Mouse (Mus musculus) hindbrain, embryonic 14.5 days (tissue): Measurements from ENCODE around the gene Traf1. TPM values are rescaled to one million over a fixed set of nuclear protein-coding genes. Genes with fewer than 3 reads are reported as not detected.

Experiments
- ATAC-seq: fragments of 200-750 bp; cut with Nextera tagmentation; 2 replicates; pipeline ENCODE4 v1.8.0; 2017; ENCODE audit warnings: moderate number of reproducible peaks, mild to moderate bottlenecking, moderate TSS enrichment, moderate library complexity; ENCODE audit not compliant: low FRiP score
- DNase-seq: peaks from one replicate; pipeline ENCODE4 v3.0.0-alpha.2; 2015; ENCODE audit warnings: low spot score
- H3K27ac ChIP-seq: fragments of 300-500 bp; sonication (generic); 2 replicates; pipeline ENCODE4 v1.5.1; 2014; ENCODE audit warnings: mild to moderate bottlenecking, moderate library complexity
- H3K27me3 ChIP-seq: fragments of 300-500 bp; sonication (generic); 2 replicates; pipeline ENCODE4 v1.6.1; 2014; ENCODE audit warnings: mild to moderate bottlenecking, low read length, mixed read lengths; ENCODE audit not compliant: control insufficient read depth, insufficient read depth
- H3K36me3 ChIP-seq: fragments of 300-500 bp; sonication (generic); replicated peaks from 2 replicates; pipeline ENCODE4 v1.6.1; 2014; ENCODE audit not compliant: control insufficient read depth, insufficient read depth
- H3K4me1 ChIP-seq: fragments of 300-500 bp; sonication (generic); replicated peaks from 2 replicates; pipeline ENCODE4 v1.6.1; 2014; ENCODE audit warnings: antibody characterized with exemption, low read length, mixed read lengths; ENCODE audit not compliant: control insufficient read depth, insufficient read depth
- H3K4me2 ChIP-seq: fragments of 300-500 bp; sonication (generic); replicated peaks from 2 replicates; pipeline ENCODE4 v1.6.1; 2014; ENCODE audit warnings: mild to moderate bottlenecking, moderate library complexity
- H3K4me3 ChIP-seq: fragments of 300-500 bp; sonication (generic); replicated peaks from 2 replicates; pipeline ENCODE4 v1.5.1; 2014; ENCODE audit warnings: mild to moderate bottlenecking, low read length
- H3K9ac ChIP-seq: fragments of 300-500 bp; sonication (generic); 2 replicates; pipeline ENCODE4 v1.6.1; 2014
- H3K9me3 ChIP-seq: fragments of 300-500 bp; sonication (generic); 2 replicates; pipeline ENCODE4 v1.6.1; 2016; ENCODE audit warnings: low read length; ENCODE audit not compliant: control insufficient read depth
- WGBS: fragments of 180-500 bp; shearing (Covaris S2); extraction: QIAGEN DNeasy Blood & Tissue Kit; methylation state at CpG from one replicate; pipeline ENCODE4 v1.1.7; 2014; 5-methylcytosine and 5-hydroxymethylcytosine counted together
- polyA plus RNA-seq: library from polyadenylated mRNA; unstranded; fragments of >200 nt; fragmentation: Nextera tagmentation; extraction: Ambion mirVana; gene quantifications from 2 replicates; pipeline ENCODE4 v1.2.1, GENCODE M21; 2014

The Traf1 gene
- polyA plus RNA-seq, 1 experiment from 2014 or later: 2.0 TPM

DNA sequence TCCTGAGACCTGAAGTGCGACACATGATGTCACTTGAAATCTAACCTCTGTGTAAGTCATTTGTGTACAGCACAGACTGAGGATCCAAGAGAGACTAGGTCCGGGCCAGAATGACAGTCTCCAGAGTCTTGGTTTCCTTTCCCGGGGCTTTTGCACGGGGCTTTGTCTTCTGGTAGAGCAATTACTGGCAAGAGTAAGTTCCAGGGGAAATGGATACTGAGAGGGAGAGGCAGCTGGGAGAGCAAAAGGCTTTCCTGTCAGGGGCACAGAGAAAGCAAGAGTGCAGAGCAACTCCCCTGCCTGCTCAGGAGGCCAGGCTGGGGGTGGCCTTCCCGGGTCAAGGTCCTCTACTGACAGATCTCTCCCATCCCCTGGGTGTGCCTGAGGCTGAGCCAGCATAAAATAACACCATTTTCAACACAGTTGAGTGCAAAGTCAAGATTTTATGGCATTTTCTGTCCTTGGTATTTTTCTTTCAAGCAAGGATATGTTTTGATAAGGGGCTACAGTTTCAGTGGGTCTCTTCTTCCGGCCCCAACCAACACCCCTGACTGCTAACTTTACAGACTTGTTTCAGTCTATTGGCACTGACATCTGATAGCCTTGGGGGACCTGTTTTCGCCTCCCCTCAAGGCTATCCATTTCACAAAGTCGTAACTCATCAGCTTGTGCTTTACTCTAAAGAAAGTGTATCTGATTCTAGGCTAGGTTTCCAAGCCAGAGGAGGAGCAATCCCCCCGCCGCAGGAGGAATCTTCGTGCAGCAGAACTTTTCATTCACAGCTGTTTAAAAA is 21.5 kb upstream of the Traf1 start:
- 75% methylated on average over 11 of the region's 11 CpGs for WGBS
- no peaks in the 10 kb centered on the region for H3K27me3 ChIP-seq
- H3K4me1 ChIP-seq: peaks cover 16% of the 10 kb centered on the region
- H3K4me2 ChIP-seq: no peak overlapping the region
- H3K9ac ChIP-seq: no peak overlapping the region
- H3K27ac ChIP-seq: no peak overlapping the region
- no peaks in the 10 kb centered on the region for H3K9me3 ChIP-seq
- DNase-seq (no peak), ATAC-seq (no peak)
- no peak overlapping the region for H3K4me3 ChIP-seq
- H3K36me3 ChIP-seq: no peaks in the 10 kb centered on the region

DNA sequence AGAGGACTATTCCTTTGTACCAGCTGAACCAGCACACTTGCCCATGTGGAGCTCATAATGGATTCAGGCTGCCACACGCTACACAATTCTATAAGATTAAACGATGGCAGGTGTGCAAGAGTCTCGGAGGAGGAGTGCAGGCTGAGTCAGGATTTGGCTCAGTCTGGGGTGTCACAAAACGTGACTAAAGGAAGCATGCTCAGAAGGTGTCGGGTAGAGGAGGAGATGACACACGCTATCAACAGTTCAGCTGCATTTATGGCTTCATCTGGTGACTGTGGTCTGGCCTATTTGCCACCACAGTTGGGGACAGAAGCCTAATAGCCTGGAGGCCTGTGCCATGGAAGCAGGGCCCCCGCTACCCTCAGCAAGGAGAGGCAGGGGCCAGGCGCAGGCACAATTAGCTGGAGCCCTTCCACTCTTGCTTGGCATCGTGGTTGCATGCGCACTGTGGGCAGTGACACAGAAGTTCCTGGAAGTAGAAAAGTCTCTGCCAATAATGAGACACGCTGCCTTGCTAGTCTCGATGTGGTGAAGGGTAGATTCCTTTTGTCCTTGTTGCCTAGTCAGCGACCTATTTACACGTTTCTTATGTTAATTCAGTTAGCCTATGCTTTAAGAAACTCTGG is 20.6 kb upstream of the Traf1 start:
- Histone ChIP-seq H3K36me3 (no peaks in the 10 kb centered on the region), H3K4me2 (no peak overlapping the region), H3K9ac (no peak overlapping the region), H3K9me3 (no peaks in the 10 kb centered on the region), H3K27ac (no peak overlapping the region), H3K27me3 (no peaks in the 10 kb centered on the region), H3K4me3 (no peak overlapping the region), H3K4me1 (peaks cover 16% of the 10 kb centered on the region)
- DNase-seq: no peak
- 0 out of 2 replicates have a peak, but pooled peaks have one; percentile 24 for ATAC-seq
- WGBS: 52% methylated on average over 14 of the region's 14 CpGs

DNA sequence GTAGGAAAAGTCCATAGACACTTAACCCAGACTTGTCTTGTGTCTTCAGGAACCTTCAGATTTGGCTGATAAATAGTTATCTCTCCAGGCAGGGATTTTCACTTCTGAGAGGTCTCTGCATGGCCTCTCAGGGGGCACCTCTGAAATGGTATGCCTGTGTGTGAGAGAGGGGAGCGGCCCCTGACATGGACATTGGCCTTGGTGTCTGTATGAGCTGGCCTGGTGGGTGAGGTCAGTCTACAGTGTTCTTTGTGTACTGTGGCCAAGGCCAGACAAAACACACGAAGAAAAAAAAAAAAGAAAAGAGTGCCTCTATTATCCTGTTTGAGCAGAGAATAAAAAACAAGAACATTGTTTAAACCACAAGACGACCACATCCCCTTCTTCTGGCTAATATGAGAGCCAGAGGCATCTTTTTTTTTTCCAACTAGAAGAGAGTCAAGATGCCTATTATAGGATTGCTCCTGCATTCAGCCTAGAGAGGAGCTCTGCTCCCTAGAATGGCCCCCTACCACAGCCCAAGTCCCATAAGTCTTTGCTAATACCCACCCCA is 18.0 kb upstream of the Traf1 start:
- peaks cover 16% of the 10 kb centered on the region for H3K4me1 ChIP-seq
- H3K4me2 ChIP-seq: no peak overlapping the region
- no peaks in the 10 kb centered on the region for H3K36me3 ChIP-seq
- H3K27ac ChIP-seq: no peak overlapping the region
- DNase-seq: no peak
- H3K4me3 ChIP-seq: no peak overlapping the region
- ATAC-seq: no peak
- H3K9me3 ChIP-seq: no peaks in the 10 kb centered on the region
- 63% methylated on average over 3 of the region's 3 CpGs for WGBS
- no peak overlapping the region for H3K9ac ChIP-seq
- H3K27me3 ChIP-seq: no peaks in the 10 kb centered on the region

DNA sequence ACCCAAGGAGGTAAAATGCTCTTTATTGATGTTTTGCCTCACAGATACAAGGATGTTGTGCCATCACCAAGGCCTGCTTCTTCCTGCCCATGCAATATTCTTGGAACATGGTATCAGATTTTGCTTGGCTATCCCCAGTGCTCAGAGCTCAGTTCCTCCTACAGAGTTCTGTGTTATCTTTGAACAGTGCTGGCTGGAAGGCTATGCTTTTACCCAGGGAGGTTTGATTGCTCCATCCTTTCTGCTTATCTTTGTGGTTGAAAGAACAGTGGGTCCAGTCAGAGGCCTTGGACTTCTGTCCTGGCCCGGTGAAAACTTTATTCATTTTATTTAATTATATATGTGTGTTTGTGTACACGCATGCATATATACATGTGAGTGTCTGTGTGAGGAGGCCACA is 16.7 kb upstream of the Traf1 start:
- ATAC-seq (no peak), DNase-seq (no peak)
- Histone ChIP-seq H3K27ac (no peak overlapping the region), H3K4me3 (no peak overlapping the region), H3K27me3 (no peaks in the 10 kb centered on the region), H3K36me3 (no peaks in the 10 kb centered on the region), H3K9ac (no peak overlapping the region), H3K9me3 (no peaks in the 10 kb centered on the region), H3K4me2 (no peak overlapping the region), H3K4me1 (peaks cover 13% of the 10 kb centered on the region)
- WGBS: 98% methylated on average over 2 of the region's 2 CpGs

DNA sequence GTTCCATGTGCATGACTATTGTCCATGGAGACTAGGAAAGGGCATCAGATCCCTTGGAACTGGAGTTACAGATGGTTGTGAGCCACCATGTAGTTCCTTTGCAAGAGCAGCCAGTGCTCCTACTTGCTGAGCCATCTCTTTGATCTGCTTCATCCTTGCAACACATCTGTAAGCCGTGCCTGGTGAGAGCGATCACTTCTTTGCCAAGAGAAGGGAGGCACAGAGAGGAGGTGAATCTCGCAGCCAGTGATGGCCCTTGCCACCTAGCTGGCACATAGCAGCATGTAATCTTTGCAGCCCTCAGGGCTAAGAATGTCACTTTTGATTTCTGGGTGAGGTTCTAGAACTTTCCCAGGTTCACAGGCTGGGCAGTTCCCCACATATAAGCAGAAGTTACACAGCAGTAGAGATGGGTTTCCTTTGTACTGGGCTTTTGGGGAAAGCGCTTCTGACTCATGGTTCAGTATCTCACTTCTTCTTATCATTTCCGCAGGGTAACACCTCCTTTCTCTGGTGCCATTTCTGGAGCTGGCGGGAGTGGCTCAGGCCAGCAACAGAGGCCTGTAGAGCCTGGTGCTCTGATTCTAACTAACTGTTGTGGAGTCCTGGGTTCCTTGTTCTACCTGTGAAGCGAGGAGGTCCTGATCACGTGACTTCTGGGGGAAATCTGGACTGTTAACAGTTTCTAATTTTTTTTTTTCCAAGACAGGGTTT is 15.5 kb upstream of the Traf1 start:
- no peak overlapping the region for H3K4me2 ChIP-seq
- WGBS: 90% methylated on average over 8 of the region's 8 CpGs
- no peak for ATAC-seq

DNA sequence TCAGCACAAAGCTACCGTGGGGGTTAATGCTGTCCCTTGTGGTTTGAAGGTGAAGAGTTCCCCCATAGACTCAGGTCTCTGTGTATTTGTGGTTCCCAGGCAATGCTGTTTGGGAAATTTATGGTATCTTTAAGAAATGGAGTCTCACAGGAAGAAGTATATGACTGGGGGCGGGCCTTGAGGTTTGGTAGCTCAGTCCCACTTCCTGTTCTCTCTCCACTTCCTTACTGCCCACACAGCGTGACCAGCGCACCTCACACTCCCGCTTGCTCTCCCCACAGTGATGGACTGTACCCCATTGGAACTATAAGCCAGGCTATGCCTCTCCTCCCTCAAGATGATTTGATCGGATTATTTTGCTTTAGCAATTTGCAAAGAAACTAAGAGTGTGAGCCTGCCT is 14.9 kb upstream of the Traf1 start:
- Histone ChIP-seq H3K4me2 (no peak overlapping the region), H3K4me3 (no peak overlapping the region), H3K27ac (no peak overlapping the region), H3K27me3 (no peaks in the 10 kb centered on the region), H3K4me1 (no peaks in the 10 kb centered on the region), H3K36me3 (no peaks in the 10 kb centered on the region), H3K9ac (no peak overlapping the region), H3K9me3 (no peaks in the 10 kb centered on the region)
- ATAC-seq (no peak), DNase-seq (no peak)
- 90% methylated on average over 6 of the region's 6 CpGs for WGBS

More for the DNA sequence above, 15.5 kb upstream of the Traf1 start:
- Histone ChIP-seq H3K27me3 (no peaks in the 10 kb centered on the region), H3K36me3 (no peaks in the 10 kb centered on the region), H3K27ac (no peak overlapping the region), H3K4me3 (no peak overlapping the region), H3K4me1 (peaks cover 2% of the 10 kb centered on the region; the same call in 1 of the 2 replicates), H3K9ac (no peak overlapping the region), H3K9me3 (no peaks in the 10 kb centered on the region)
- DNase-seq: no peak

DNA sequence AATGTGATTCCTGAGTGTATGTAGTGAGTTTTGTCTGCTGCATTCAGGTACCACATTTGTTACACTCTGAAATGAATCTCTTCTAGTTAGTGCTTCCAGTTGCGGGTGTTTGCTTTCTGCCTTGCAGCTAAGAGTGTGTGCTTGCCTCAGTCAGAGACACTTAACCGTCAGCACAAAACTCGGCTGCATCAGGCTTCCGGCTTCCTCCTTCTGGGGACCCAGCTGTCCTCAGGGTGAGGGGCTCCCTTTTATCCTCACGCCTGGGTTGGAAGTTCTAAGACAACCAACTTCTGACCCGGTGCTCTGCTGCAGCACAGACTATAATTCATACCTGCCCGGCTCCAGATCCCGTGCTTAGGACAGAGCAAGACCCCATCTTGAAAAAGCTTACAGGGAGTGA is 11.5 kb upstream of the Traf1 start:
- Histone ChIP-seq H3K9me3 (no peaks in the 10 kb centered on the region), H3K27ac (no peak overlapping the region), H3K4me3 (no peak overlapping the region), H3K36me3 (no peaks in the 10 kb centered on the region), H3K4me2 (no peak overlapping the region), H3K4me1 (no peaks in the 10 kb centered on the region; the same call in 1 of the 2 replicates), H3K9ac (no peak overlapping the region), H3K27me3 (no peaks in the 10 kb centered on the region)
- 90% methylated on average over 8 of the region's 8 CpGs for WGBS
- ATAC-seq (no peak), DNase-seq (no peak)

DNA sequence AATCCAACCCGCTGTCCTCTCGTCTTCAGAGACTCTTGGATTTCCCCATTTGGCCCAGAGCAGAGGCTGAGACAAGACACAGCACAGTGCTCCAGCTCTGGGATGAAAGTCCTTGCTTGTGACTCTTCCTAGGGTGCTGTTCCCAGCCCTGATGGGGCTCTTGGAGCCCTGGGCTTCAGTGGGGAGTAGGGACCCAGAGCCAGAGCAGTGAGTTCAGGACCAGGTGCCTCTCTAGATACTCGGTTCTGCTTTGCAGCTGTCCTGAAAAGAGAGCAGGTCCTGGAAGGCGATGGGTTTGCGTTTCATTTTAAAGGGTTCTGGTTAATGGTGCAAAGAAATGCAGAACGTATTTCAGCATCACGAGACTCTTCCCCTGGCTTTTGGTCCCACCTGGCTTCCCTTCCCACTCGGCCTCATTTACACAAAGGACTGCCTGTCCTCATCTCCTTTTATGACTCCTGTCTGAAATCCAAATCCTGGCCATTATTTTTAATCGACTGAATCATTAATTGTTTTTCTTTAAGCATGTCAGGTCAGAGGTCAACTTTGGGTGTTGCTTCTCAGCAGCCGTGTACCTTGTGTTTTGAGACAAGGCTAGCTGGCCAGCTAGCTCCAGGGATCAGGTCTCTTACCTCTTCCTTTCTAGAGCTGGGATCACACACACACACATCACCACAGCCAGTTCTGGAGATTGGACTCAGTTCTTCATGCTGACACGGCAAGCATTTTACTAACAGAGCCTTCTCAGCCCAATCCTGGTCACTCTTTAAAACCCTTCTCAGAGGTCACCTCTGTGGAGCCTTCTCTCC is 9.7 kb upstream of the Traf1 start:
- Histone ChIP-seq H3K9me3 (no peaks in the 10 kb centered on the region), H3K9ac (no peak overlapping the region)
- ATAC-seq: no peak

More for the DNA sequence above, 9.7 kb upstream of the Traf1 start:
- H3K27ac ChIP-seq: no peak overlapping the region
- H3K36me3 ChIP-seq: no peaks in the 10 kb centered on the region
- WGBS: 73% methylated on average over 11 of the region's 11 CpGs
- H3K4me3 ChIP-seq: no peak overlapping the region
- no peaks in the 10 kb centered on the region for H3K27me3 ChIP-seq
- H3K4me1 ChIP-seq: no peaks in the 10 kb centered on the region; the same call in 1 of the 2 replicates
- no peak overlapping the region for H3K4me2 ChIP-seq
- DNase-seq: no peak
